Mouse (Mus musculus) brain, adult 2 months (tissue): ENCODE data around the gene Sox6.

ENCODE experiments used
- DNase-seq: peaks from one replicate; pipeline ENCODE4 v3.0.0; 2011; ENCODE audit warnings: low read depth, low spot score

The Sox6 gene

DNA sequence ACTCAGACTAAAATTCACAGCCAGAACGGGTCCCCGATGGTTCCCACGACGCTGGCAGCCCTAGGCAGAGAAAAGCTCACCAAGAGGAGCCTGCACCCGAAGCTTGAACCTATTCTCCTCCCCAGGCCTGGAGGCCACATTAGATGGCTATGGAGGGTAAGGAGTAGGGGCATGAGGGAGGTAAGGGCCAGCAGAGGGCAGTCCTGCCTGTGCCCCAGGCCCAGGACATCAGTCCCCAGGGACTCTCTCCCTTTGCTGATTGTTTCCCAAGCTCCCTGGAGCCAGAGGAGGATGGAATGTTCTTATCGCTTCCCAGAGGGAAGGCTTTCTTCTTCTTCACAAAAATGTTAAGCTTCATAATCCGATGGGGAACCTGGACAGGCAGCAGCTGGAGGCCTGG lies 615.8 kb downstream of the Sox6 start:
- no peak for DNase-seq

DNA sequence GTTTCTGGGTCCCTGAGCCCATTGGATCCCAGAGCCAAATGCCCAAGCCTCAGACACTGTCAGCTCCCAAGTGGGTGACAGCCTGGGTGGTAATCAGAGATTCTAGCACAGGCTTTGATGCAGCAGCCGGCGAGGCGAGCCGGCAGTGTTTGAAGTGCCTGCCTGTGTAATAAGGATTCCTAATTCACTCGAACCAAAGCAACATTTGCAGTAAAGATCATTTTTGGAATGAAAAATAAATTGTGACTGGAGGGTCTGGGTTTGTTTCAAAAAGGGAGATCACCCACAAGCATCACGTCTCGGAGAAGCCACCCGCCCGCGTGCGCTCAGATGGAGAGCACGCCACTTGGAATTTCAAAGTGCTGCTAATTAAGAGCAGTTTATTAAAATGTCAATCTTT lies 617.6 kb downstream of the Sox6 start:
- no peak for DNase-seq
